Mouse (Mus musculus) brain, embryonic 14.5 days (tissue): ENCODE measurements around the gene Afdn.
"Not testable (repeated sequence)": the region's sequence is repeated elsewhere in the genome, so short reads cannot be mapped to it uniquely, and the experiment has no call there.

Experiments used
- CTCF ChIP-seq: fragments of 200-500 bp; IDR thresholded peaks from 2 replicates; pipeline ENCODE4 v1.5.1; 2012; ENCODE audit warnings: inconsistent platforms, mild to moderate bottlenecking, moderate library complexity, borderline replicate concordance; ENCODE audit not compliant: insufficient read depth, insufficient read length; ENCODE audit errors: extremely low read depth
- POLR2A ChIP-seq: fragments of 200-500 bp; IDR thresholded peaks from 2 replicates; pipeline ENCODE4 v1.6.1; 2012; ENCODE audit warnings: mild to moderate bottlenecking, inconsistent platforms, borderline replicate concordance; ENCODE audit not compliant: poor library complexity, insufficient read depth, insufficient read length, severe bottlenecking; ENCODE audit errors: extremely low read depth

GRCm38 (mm10) chr17:13853883-13854282 is 93.5 kb downstream of the Afdn start:
- TF ChIP-seq CTCF, POLR2A: not testable (repeated sequence)
